Mouse (Mus musculus) hindbrain, embryonic 13.5 days (tissue): ENCODE measurements around the gene Ano6. TPM values are rescaled to one million over a fixed set of nuclear protein-coding genes. Genes with fewer than 3 reads are reported as not detected.

ENCODE experiments used
- ATAC-seq: fragments of 200-750 bp; cut with Nextera tagmentation; 2 replicates; pipeline ENCODE4 v1.8.0; 2017; ENCODE audit warnings: moderate TSS enrichment; ENCODE audit not compliant: low FRiP score
- H3K27ac ChIP-seq: fragments of 300-500 bp; sonication (generic); 2 replicates; pipeline ENCODE4 v1.5.1; 2015; ENCODE audit warnings: inconsistent platforms, mild to moderate bottlenecking, moderate library complexity
- H3K27me3 ChIP-seq: fragments of 300-500 bp; sonication (generic); 2 replicates; pipeline ENCODE4 v1.6.1; 2015; ENCODE audit warnings: mild to moderate bottlenecking, inconsistent platforms
- H3K36me3 ChIP-seq: fragments of 300-500 bp; sonication (generic); 2 replicates; pipeline ENCODE4 v1.6.1; 2015; ENCODE audit warnings: mild to moderate bottlenecking, inconsistent platforms
- H3K4me1 ChIP-seq: fragments of 300-500 bp; sonication (generic); replicated peaks from 2 replicates; pipeline ENCODE4 v1.6.1; 2015; ENCODE audit warnings: inconsistent platforms
- H3K4me2 ChIP-seq: fragments of 300-500 bp; sonication (generic); 2 replicates; pipeline ENCODE4 v1.6.1; 2015; ENCODE audit warnings: inconsistent platforms, mild to moderate bottlenecking, moderate library complexity
- H3K4me3 ChIP-seq: fragments of 300-500 bp; sonication (generic); 2 replicates; pipeline ENCODE4 v1.5.1; 2015; ENCODE audit warnings: mild to moderate bottlenecking, inconsistent platforms
- H3K9ac ChIP-seq: fragments of 300-500 bp; sonication (generic); 2 replicates; pipeline ENCODE4 v1.6.1; 2015; ENCODE audit warnings: mild to moderate bottlenecking, inconsistent platforms
- H3K9me3 ChIP-seq: fragments of 300-500 bp; sonication (generic); 2 replicates; pipeline ENCODE4 v1.6.1; 2016; ENCODE audit warnings: inconsistent platforms
- WGBS: fragments of 180-500 bp; shearing (Covaris S2); methylation state at CpG from one replicate; pipeline ENCODE4 v1.1.7; 2015; 5-methylcytosine and 5-hydroxymethylcytosine counted together
- polyA plus RNA-seq: library from polyadenylated mRNA; unstranded; fragments of >200 nt; fragmentation: Nextera tagmentation; extraction: Ambion mirVana; gene quantifications from 2 replicates; pipeline ENCODE4 v1.2.1, GENCODE M21; 2015

The Ano6 gene
- polyA plus RNA-seq, result 28.7 and 31.2 TPM in 2 replicates

DNA sequence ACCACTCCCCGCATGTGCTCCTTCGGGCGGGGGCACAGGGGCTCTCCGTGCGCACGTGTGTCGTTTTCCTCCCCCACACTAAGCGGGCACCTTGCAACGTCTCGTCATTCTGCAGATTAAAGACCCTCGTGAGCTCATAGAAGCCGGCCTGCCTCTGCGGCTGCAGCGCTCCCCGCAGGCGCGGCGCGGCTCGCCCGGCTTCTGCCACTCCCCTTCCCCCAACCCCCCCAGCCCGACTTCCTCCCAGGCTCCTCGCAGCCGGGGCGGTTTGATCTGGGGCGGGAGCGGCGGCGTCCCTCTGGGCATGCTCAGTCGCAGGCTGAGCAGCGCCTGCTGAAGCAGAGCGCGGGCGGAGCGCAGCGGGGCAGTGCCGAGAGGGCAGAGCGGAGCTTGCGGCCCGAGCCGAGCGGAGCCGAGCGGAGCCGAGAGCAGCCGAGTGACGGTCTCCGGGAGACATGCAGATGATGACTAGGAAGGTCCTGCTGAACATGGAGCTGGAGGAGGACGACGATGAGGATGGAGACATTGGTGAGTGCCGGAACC lies at the start of gene Ano6:
Gene Ano6, plus strand, starts transcription at position 315 of the 543 bp plus-strand sequence.
- Histone ChIP-seq H3K27ac (peak within 1 kb of the TSS; percentile 82), H3K9ac (peak within 1 kb of the TSS; percentile 92), H3K27me3 (no peaks in the 10 kb centered on the region), H3K36me3 (no peaks in the 10 kb centered on the region), H3K4me3 (peak within 1 kb of the TSS; percentile 79), H3K9me3 (no peaks in the 10 kb centered on the region), H3K4me1 (peaks cover 40% of the 10 kb centered on the region), H3K4me2 (peak within 1 kb of the TSS; percentile 79)
- peak; percentile 98 for ATAC-seq
- WGBS, result under 1% methylated on average over 51 of the region's 51 CpGs

DNA sequence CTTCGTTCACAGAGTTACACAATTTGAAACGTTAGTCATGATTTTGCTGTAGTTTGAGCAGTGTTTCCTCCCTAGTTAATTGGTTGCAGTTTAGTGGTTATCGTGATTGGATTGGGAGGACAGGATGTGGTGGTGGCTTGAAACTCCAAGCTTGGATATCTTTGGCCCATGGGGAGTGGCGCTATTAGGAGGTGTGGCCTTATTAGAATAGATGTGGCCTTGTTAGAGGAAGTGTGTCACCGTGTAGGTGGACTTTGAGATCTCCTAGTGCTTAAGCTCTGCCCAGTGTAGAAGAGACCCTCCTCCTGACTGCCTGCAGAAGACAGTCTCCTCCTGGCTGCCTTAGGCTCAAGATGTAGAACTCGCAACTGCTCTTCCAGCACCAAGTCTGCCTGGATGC lies 47.7 kb upstream of the Ano6 start:
- Histone ChIP-seq H3K27me3 (no peaks in the 10 kb centered on the region), H3K9me3 (no peaks in the 10 kb centered on the region), H3K9ac (no peak overlapping the region), H3K36me3 (no peaks in the 10 kb centered on the region), H3K4me1 (peaks cover 3% of the 10 kb centered on the region; the same call in 1 of the 2 replicates), H3K4me2 (no peak overlapping the region), H3K4me3 (no peak overlapping the region), H3K27ac (no peak overlapping the region)
- no peak for ATAC-seq
- WGBS, result 92% methylated on average over 6 of the region's 6 CpGs

DNA sequence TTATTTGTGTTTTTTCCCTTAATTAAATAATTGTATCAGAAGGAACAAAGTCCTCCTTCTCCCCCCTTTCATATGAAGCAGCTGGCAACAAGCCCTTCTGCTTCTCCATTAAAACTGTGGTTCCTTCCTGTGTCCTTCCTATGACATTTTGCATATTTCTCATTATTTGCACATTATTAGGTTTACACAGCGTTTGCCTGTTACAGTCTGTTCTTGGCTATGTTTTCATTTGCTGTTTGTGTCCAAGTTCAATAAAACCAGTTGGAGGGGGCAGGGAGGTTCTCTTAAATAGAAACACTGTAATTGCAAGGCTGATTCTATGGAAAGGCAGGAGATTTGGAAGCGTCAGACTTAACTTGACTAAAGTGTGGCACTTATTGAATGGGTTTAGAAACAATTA lies 46.8 kb upstream of the Ano6 start:
- H3K27ac ChIP-seq, result no peak overlapping the region
- H3K9me3 ChIP-seq, result no peaks in the 10 kb centered on the region
- no peaks in the 10 kb centered on the region for H3K36me3 ChIP-seq
- 85% methylated on average over 2 of the region's 2 CpGs for WGBS
- no peak for ATAC-seq
- H3K4me2 ChIP-seq, result no peak overlapping the region
- no peak overlapping the region for H3K9ac ChIP-seq
- no peak overlapping the region for H3K4me3 ChIP-seq
- H3K27me3 ChIP-seq, result no peaks in the 10 kb centered on the region
- H3K4me1 ChIP-seq, result peaks cover 3% of the 10 kb centered on the region; the same call in 1 of the 2 replicates

DNA sequence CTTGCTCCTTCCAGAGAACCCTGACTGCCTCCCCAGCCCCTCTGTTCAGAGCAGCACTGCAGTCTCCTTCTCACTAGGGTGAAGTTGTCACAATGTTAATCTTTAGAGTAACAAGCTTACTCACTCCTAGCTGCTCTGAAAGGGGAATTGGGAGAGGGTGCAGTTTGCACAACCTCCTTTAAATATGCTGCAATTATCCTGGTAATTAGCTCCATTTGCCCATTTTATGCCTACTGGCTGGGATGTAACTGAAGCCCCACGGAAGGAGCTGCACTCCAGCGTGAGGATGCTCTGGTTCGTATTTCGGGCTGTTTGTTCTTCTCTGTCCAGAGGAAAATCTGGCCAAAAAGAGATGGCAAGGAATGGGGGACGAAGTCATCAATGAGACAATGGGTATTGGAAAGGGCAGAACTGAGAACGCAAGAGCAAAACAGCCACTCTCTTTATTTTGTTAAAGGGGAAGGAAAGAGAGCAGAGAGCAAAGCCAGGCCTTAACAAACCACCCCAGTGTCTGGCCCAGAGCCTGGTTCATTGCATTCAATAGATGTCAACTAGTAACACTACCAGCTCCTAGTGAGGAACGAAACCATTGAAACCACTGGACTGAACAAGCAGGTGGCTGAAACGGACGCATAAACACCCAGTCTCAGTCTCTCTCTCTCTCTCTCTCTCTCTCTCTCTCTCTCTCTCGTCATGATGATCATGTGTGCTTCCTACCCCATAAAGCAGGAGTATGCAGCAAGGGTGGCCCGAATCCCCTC lies 45.1 kb upstream of the Ano6 start:
- peaks cover 3% of the 10 kb centered on the region; the same call in 1 of the 2 replicates for H3K4me1 ChIP-seq
- H3K4me2 ChIP-seq, result no peak overlapping the region
- no peak overlapping the region for H3K4me3 ChIP-seq
- no peak for ATAC-seq
- H3K9me3 ChIP-seq, result no peaks in the 10 kb centered on the region
- H3K9ac ChIP-seq, result no peak overlapping the region
- 72% methylated on average over 11 of the region's 11 CpGs for WGBS
- H3K27ac ChIP-seq, result no peak overlapping the region
- no peaks in the 10 kb centered on the region for H3K27me3 ChIP-seq
- H3K36me3 ChIP-seq, result no peaks in the 10 kb centered on the region

DNA sequence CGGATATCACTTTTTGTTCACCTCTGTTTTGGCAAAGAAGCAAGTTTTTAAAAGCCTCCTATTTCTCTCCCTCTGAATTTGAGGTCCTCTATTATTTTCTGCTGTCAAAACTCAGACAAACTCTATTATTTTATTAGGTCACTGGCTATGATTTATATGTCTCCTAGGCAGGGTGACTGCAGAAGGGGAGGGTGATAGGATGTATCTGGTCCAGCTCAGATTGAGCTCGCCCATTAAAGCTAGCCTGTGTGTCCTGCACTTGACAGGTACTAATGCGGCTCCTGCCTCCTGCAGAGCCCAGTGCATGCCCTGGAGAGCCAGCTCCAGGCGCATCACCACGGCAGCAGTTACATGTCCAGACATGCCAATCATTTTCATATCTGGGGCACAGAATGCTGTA lies 44.1 kb upstream of the Ano6 start:
- Histone ChIP-seq H3K9ac (no peak overlapping the region), H3K27ac (no peak overlapping the region), H3K27me3 (no peaks in the 10 kb centered on the region), H3K4me2 (no peak overlapping the region), H3K36me3 (no peaks in the 10 kb centered on the region), H3K4me1 (peaks cover 3% of the 10 kb centered on the region; the same call in 1 of the 2 replicates), H3K9me3 (no peaks in the 10 kb centered on the region), H3K4me3 (no peak overlapping the region)
- ATAC-seq, result no peak
- 78% methylated on average over 5 of the region's 5 CpGs for WGBS

DNA sequence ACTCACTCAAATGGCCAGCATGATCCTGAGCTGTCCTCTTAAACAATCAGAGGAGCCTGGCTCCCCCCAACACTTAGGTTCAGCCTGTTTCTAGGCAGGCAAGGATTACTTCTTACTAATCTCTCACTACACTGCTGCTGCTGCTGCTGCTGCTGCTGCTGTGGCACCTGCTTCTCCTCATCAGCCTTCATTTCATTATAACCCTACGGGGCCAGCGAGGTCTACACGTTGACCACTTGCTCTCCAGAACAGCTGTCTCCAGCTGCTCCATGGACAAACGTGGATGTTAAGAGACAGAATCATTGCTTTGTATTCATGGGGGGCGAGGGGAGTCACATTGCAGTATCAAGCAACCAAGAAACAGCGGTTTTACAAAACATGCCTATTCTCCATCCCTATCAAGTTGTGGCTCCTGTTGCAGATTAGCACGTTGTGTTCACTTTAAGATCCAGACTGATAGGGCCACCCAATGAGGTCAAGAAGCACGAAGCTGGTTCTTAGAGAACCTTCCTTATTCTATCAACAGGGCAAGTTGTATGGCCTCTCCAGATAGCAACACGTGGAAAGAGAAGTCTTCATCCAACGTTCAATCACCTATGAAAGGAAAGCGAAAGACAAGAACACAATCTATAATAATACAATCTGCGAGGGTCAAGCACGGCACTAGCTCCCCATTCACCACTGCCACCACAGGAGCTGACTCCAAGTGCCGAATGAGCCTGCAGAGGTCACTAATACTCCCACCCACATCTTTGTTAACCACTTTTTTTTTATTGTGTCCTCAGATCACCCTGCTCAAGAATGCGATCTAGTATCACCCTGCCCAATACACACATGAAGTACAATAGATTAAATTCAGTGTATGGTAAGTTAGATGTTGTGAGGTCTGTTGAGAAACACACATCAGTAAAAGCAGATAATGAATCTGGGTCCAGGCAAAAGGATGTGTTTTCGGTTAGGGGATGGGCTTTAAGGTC lies 43.4 kb upstream of the Ano6 start:
- Histone ChIP-seq H3K27ac (no peak overlapping the region), H3K27me3 (no peaks in the 10 kb centered on the region), H3K4me1 (peaks cover 3% of the 10 kb centered on the region; the same call in 1 of the 2 replicates), H3K4me2 (no peak overlapping the region), H3K4me3 (no peak overlapping the region), H3K36me3 (no peaks in the 10 kb centered on the region), H3K9me3 (no peaks in the 10 kb centered on the region), H3K9ac (no peak overlapping the region)
- WGBS, result 87% methylated on average over 16 of the region's 16 CpGs
- ATAC-seq, result no peak

DNA sequence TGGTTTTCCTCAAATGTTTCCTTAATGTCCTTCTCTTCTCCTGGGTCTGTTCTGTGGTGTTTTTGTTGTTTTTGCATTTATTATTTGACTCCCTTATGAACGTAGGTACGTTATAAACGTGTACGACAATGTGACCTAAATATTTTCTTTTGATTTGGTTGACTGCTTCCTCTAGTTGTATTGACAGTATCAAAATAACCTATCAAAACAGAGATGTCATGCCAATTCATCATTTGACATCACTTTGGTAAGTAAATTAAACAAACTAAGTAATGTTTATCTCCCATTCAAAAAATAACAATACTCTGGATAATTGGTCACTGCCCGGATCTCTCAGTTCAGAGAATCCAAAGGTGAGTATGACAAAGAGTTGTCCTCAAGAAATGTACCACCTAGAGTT lies 41.4 kb upstream of the Ano6 start:
- peaks cover 3% of the 10 kb centered on the region; the same call in 1 of the 2 replicates for H3K4me1 ChIP-seq
- H3K4me3 ChIP-seq, result no peak overlapping the region
- 87% methylated on average over 5 of the region's 5 CpGs for WGBS
- H3K4me2 ChIP-seq, result no peak overlapping the region
- H3K9ac ChIP-seq, result no peak overlapping the region
- H3K9me3 ChIP-seq, result no peaks in the 10 kb centered on the region
- no peak overlapping the region for H3K27ac ChIP-seq
- H3K36me3 ChIP-seq, result no peaks in the 10 kb centered on the region
- H3K27me3 ChIP-seq, result no peaks in the 10 kb centered on the region
- no peak for ATAC-seq

DNA sequence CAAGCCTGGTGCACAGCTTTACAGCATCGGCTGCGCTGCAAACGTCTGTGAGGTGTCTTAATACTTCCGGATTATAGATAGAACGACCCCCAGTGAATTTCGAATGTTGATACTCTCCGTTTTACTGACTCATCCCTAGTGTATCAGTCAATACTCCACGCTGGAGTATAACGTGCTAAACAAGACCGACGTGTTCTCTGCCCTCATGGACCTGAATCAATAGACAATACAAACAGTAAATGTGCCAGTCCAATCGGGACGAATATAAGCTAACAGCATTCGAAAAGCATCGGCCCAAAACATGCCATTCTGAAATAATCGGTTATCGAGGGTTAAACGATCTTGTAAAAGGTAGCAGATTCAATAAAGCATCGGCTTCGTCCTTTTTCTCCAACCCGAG lies 40.6 kb upstream of the Ano6 start:
- H3K4me2 ChIP-seq, result no peak overlapping the region
- ATAC-seq, result no peak
- no peaks in the 10 kb centered on the region for H3K27me3 ChIP-seq
- H3K9me3 ChIP-seq, result no peaks in the 10 kb centered on the region
- H3K36me3 ChIP-seq, result no peaks in the 10 kb centered on the region
- H3K4me3 ChIP-seq, result no peak overlapping the region
- H3K9ac ChIP-seq, result no peak overlapping the region
- H3K4me1 ChIP-seq, result peaks cover 3% of the 10 kb centered on the region; the same call in 1 of the 2 replicates
- 91% methylated on average over 21 of the region's 21 CpGs for WGBS
- no peak overlapping the region for H3K27ac ChIP-seq

DNA sequence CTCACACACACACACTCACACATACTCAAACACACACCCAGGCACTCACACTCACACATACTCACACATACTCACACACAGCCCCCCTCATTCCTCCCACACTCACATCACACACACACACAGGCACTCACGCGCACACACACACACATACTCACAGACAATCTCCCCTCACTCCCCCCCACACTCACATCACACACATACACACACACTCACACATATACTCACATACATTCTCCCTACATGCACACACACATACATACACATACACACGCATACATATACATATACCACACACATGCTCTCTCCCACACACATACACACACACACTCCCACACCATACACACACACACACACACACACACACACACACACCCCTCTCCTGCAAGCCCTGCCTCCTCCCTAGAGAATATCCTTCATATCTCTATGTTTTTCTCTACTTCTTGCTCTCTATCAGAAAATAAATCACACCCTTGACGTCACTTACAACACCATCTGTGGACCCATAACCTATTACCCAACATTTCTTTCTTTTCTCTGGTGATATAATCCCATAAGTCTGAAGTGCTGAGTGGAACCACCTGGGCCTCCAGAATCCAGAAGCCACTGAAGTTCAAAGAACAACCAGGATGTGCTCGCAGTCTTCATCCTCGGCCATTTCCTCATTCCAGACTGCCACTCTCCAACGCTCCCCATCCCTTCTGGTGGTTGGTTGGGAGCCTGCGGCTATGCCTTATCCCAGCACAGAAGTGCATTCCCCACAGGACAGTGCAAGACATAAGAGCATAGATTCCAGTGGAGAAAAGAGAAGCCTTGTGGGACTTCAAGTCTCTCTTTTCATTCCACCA lies 38.6 kb upstream of the Ano6 start:
- no peaks in the 10 kb centered on the region for H3K4me1 ChIP-seq
- no peaks in the 10 kb centered on the region for H3K27me3 ChIP-seq
- H3K4me3 ChIP-seq, result no peak overlapping the region
- H3K36me3 ChIP-seq, result no peaks in the 10 kb centered on the region
- H3K27ac ChIP-seq, result no peak overlapping the region
- H3K4me2 ChIP-seq, result no peak overlapping the region
- H3K9me3 ChIP-seq, result no peaks in the 10 kb centered on the region
- ATAC-seq, result no peak
- WGBS, result 94% methylated on average over 8 of the region's 8 CpGs
- no peak overlapping the region for H3K9ac ChIP-seq

DNA sequence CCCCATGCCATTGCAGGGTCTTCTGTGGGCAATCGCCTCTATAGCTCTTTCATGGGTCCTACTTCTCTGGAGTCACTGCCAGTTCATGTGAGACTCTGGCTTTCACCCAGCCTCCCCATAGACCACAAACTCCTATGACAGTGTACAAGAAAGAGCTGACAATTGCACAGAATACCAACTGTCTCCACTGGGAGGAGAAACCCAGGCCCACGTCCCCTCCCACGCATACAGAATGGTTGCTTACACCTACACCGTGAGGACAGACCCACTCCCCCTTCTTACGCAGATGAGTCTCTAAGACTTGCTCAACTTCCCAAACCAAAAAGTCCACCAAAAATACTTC lies 38.0 kb upstream of the Ano6 start:
- H3K4me3 ChIP-seq, result no peak overlapping the region
- no peaks in the 10 kb centered on the region for H3K27me3 ChIP-seq
- WGBS, result 96% methylated on average over 5 of the region's 5 CpGs
- no peak for ATAC-seq
- no peaks in the 10 kb centered on the region for H3K36me3 ChIP-seq
- no peak overlapping the region for H3K27ac ChIP-seq
- H3K9ac ChIP-seq, result no peak overlapping the region
- no peak overlapping the region for H3K4me2 ChIP-seq
- no peaks in the 10 kb centered on the region for H3K4me1 ChIP-seq
- no peaks in the 10 kb centered on the region for H3K9me3 ChIP-seq

DNA sequence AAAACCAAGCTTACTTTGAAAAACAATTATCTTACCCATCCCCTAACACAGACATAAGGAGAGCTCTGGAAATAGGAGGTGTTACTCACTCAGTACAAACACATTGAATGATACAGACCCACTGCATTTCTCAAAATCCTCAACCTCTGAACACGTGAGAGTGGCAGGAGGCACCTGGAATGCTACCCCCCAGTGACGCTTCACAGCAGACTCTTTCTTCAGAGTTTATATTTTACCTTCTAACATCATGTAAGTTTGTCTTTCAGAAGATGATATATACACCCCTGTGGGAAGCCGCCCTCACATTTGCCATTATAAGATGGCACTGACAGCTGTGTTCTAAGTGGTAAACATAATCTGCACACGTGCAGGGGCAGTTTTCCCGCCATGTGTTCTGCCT lies 37.6 kb upstream of the Ano6 start:
- no peaks in the 10 kb centered on the region for H3K9me3 ChIP-seq
- ATAC-seq, result no peak
- 77% methylated on average over 4 of the region's 5 CpGs for WGBS

More for the DNA sequence above, 37.6 kb upstream of the Ano6 start:
- Histone ChIP-seq H3K4me1 (no peaks in the 10 kb centered on the region), H3K27ac (no peak overlapping the region), H3K4me2 (no peak overlapping the region), H3K27me3 (no peaks in the 10 kb centered on the region), H3K9ac (no peak overlapping the region), H3K36me3 (no peaks in the 10 kb centered on the region), H3K4me3 (no peak overlapping the region)
